Mouse (Mus musculus): Measurements from ENCODE around the gene Phf21a. TPM values are rescaled to one million over a fixed set of nuclear protein-coding genes. Genes with fewer than 3 reads are reported as not detected.

The Phf21a gene
- polyA plus RNA-seq, 1 experiment from 2014 or later: 46.5 TPM

DNA sequence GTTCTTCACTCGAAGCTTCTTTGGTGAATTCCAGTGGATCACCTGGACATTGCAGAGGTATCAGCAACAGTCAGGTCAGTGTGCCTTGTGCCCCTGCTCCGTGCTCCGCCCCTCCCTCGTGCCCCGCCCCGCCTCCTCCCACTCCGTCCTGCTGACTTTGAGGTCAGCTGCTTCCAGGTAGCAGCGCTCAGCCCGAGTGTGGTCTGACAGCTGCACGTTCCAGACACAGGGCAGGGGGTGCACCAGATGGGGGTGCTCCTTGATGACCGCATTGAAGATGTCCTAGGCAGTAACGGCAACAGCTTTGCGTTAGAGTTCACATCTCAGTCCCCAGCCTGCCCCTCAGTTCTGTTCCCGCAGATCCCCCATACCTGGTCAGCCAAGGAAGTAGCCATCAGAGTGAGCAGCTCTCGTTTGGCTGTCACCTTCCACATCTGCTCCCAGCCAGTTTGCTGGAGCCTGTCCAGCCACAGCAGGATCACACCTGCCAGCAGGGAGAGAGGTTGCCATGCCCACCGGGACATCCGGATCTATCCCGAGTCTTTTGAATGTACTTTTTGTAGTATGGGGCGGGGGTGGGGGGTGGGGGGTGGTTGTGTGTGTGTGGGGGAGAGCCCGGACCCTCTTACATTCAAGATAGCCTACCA, 274.6 kb downstream of the Phf21a start:
- peaks cover 37% of the 10 kb centered on the region for H3K36me3 ChIP-seq
- no peak for ATAC-seq (ENCODE audit: insufficient number of reproducible peaks, insufficient read depth, low FRiP score, low TSS enrichment, low read depth)
- peaks cover 37% of the 10 kb centered on the region for H3K27me3 ChIP-seq
- 44% methylated on average over 20 of the region's 20 CpGs for WGBS
- H3K4me2 ChIP-seq: no peak overlapping the region
- H3K9ac ChIP-seq: no peak overlapping the region
- H3K4me3 ChIP-seq: no peak overlapping the region
- H3K4me1 ChIP-seq: peaks cover 27% of the 10 kb centered on the region
- H3K9me3 ChIP-seq: no peaks in the 10 kb centered on the region
- H3K27ac ChIP-seq: no peak overlapping the region

DNA sequence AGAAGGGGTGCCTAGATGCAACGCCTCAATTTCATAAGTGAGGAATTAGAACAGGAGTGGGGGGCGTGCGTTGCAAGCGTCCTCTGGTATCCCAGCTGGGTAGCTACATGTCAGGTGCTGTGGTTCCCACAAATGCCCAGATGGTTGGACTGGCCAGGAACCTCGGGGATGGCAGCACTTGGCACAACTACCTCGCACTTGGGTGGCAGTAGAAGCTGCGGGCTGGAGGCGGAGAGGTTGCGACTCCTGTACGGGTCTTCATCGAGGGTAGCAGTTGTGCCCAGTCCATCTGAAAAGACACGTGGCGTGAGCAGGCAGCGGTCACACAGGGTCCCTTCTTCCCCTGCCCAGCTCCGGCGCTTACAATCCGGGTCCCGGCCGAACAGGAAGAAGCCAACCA, 277.5 kb downstream of the Phf21a start:
- H3K9me3 ChIP-seq: no peaks in the 10 kb centered on the region
- peak overlapping the region; percentile 73 for H3K9ac ChIP-seq
- peak overlapping the region; percentile 91 for H3K4me2 ChIP-seq
- H3K4me3 ChIP-seq: peak overlapping the region; percentile 54
- H3K27ac ChIP-seq: no peak overlapping the region
- H3K4me1 ChIP-seq: peaks cover 44% of the 10 kb centered on the region
- WGBS: 11% methylated on average over 19 of the region's 19 CpGs
- H3K36me3 ChIP-seq: peaks cover 13% of the 10 kb centered on the region
- peaks cover 43% of the 10 kb centered on the region for H3K27me3 ChIP-seq
- no peak for ATAC-seq (ENCODE audit: insufficient number of reproducible peaks, insufficient read depth, low FRiP score, low TSS enrichment, low read depth)

- Histone ChIP-seq H3K9me3 (no peaks in the 10 kb centered on the region), H3K36me3 (peaks cover 6% of the 10 kb centered on the region), H3K4me1 (peaks cover 49% of the 10 kb centered on the region), H3K4me3 (peak overlapping the region; percentile 54), H3K9ac (peak overlapping the region; percentile 73), H3K4me2 (peak overlapping the region; percentile 91), H3K27me3 (peaks cover 43% of the 10 kb centered on the region), H3K27ac (peak overlapping the region; percentile 69; the same call in 1 of the 2 replicates)
- WGBS: 1% methylated on average over 45 of the region's 45 CpGs
- no peak for ATAC-seq (ENCODE audit: insufficient number of reproducible peaks, insufficient read depth, low FRiP score, low TSS enrichment, low read depth)
Observed at GRCm38 (mm10) chr2:92370821-92371805, 278.2 kb downstream of the Phf21a start.

DNA sequence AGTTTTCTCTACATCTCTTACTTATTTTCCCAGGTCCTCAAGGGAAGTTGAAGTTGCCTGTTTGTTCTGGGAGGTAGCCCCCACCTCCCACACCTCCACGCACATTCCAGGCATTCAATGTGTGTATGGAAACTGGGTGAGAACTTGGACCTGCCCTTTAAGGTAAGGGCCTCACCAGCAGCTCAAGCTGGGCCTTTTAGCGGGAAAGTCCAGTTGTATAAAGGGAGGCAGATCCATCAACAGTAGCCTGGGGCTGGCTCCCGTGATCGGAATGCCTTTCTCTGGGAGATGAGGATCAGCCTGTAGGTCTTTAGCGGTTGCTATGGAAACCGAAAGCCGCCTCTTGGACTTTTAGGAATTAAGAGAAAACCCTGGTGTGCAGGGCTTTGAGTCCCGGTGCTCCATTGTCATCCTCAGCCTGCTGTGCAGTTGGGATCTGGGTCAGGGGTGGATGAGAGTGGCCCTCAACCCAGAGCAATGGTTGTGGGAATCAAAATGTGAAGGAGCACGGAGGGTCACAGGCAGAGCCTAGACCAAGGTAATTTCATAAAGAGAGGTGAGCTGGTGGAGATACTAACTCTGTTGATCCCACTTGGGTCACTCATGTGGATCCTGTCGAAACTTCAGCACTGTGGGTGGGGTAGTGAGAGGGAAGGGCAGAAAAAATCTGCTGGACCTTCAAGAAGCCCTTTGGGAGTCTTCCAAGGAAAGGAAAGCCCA, 279.2 kb downstream of the Phf21a start:
- no peak overlapping the region for H3K9ac ChIP-seq
- H3K27ac ChIP-seq: peak overlapping the region; percentile 69
- H3K36me3 ChIP-seq: 0 out of 2 replicates have a peak, but pooled peaks cover 2% of the 10 kb centered on the region
- peaks cover 53% of the 10 kb centered on the region for H3K4me1 ChIP-seq
- H3K27me3 ChIP-seq: peaks cover 43% of the 10 kb centered on the region
- no peak overlapping the region for H3K4me3 ChIP-seq
- WGBS: 14% methylated on average over 10 of the region's 10 CpGs
- H3K9me3 ChIP-seq: no peaks in the 10 kb centered on the region
- peak overlapping the region; percentile 91 for H3K4me2 ChIP-seq
- ATAC-seq (ENCODE audit: insufficient number of reproducible peaks, insufficient read depth, low FRiP score, low TSS enrichment, low read depth): no peak

DNA sequence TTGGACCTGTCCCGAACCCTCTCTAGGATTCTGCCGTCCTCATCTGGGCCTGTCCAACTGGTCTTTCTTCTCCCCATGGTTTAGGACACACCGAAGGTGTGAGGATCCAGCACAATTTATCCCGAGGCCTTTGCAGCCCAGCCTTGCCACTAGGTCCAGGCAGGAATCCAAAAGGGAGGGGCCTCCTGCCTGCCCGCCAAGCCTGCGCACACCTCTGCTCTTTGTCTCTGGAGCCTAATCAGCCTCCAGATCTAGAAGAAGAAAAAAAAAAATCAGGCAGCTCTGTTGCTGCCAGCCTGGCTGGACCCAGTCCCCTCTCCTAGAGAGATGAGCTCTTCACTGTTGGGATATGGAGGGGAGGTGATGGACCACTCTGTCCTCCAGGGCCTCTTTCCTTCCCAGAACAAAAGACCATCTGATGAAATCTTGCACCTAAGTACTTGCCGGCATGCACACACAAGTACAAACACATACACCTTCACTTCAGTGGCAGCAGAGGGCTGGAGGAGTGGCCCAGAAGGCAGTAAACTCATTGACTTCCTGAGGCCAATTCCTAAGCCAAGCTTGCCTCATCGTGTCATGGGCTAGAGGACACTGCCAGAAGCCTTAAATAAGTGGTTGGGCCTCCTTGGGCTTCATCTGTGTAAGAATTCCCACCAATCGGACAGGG, 280.0 kb downstream of the Phf21a start:
- Histone ChIP-seq H3K27me3 (peaks cover 43% of the 10 kb centered on the region), H3K36me3 (0 out of 2 replicates have a peak, but pooled peaks cover 9% of the 10 kb centered on the region), H3K4me1 (peaks cover 53% of the 10 kb centered on the region), H3K27ac (peak overlapping the region; percentile 69), H3K4me3 (no peak overlapping the region), H3K9ac (0 out of 2 replicates have a peak overlapping the region, but pooled peaks have one; percentile 6), H3K9me3 (no peaks in the 10 kb centered on the region), H3K4me2 (peak overlapping the region; percentile 12; the same call in 1 of the 2 replicates)
- WGBS: 37% methylated on average over 9 of the region's 9 CpGs
- no peak for ATAC-seq (ENCODE audit: insufficient number of reproducible peaks, insufficient read depth, low FRiP score, low TSS enrichment, low read depth)

DNA sequence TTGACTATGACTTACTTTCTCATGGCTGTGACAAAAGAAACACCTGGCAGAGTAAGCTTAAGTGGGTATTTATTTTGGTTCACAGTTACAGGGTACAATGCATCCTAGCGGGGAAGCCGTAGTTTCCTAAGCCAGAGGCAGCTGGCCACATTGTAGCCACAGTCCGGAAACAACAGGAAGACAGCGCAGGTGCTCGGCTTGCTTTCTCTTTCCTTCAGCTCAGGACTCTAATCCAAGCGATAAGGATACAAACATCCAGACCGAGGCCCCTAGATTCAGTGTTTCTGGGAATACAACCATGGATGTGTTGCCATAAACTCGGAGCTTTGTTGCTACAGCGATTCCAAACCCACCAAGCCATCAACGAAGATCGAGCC, 280.5 kb downstream of the Phf21a start:
- H3K9ac ChIP-seq: no peak overlapping the region

DNA sequence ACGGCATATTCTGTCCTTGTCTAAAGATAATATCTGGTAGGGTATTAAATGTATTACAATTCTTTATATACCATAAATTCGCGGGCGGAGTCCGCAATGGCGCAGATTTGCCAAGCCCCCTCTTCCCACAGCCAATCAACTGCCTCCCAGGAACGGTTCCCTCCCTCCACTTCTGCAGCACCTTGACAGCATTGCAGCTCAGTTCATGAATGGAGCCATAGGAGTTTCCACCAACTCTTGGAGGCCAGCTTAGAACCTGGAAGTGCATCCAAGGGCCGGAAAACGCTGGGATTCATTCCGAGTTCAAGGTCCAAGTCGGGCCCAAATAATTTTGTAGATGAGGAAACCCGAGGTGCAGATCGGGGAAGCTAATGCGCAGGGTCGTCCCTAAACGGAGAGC, 281.6 kb downstream of the Phf21a start, which contains the start of the genes Pex16 and Large2:
Pex16 (plus strand) TSS at position 163 of the 400 bp plus-strand sequence.
Large2 (minus strand) TSS at position 356 of the 400 bp plus-strand sequence.
- Histone ChIP-seq H3K4me3 (peak within 1 kb of the TSS; percentile 76), H3K27me3 (peaks cover 36% of the 10 kb centered on the region), H3K27ac (peak within 1 kb of the TSS; percentile 92), H3K4me1 (peaks cover 53% of the 10 kb centered on the region), H3K36me3 (peaks cover 26% of the 10 kb centered on the region), H3K9me3 (no peaks in the 10 kb centered on the region), H3K4me2 (peak within 1 kb of the TSS; percentile 87), H3K9ac (peak within 1 kb of the TSS; percentile 82)
- ATAC-seq (ENCODE audit: insufficient number of reproducible peaks, insufficient read depth, low FRiP score, low TSS enrichment, low read depth): no peak
- WGBS: 2% methylated on average over 16 of the region's 16 CpGs

More for the DNA sequence above, 280.5 kb downstream of the Phf21a start:
- WGBS: 76% methylated on average over 11 of the region's 11 CpGs
- H3K9me3 ChIP-seq: no peaks in the 10 kb centered on the region
- H3K27ac ChIP-seq: peak overlapping the region; percentile 69
- H3K27me3 ChIP-seq: peaks cover 43% of the 10 kb centered on the region
- no peak overlapping the region for H3K4me3 ChIP-seq
- peaks cover 15% of the 10 kb centered on the region for H3K36me3 ChIP-seq
- H3K4me1 ChIP-seq: peaks cover 53% of the 10 kb centered on the region
- H3K4me2 ChIP-seq: peak overlapping the region; percentile 87; the same call in 1 of the 2 replicates
- ATAC-seq (ENCODE audit: insufficient number of reproducible peaks, insufficient read depth, low FRiP score, low TSS enrichment, low read depth): no peak

GRCm38 (mm10) chr2:92375099-92375623, 282.2 kb downstream of the Phf21a start:
- Histone ChIP-seq H3K4me1 (peaks cover 50% of the 10 kb centered on the region), H3K9ac (peak overlapping the region; percentile 82), H3K9me3 (no peaks in the 10 kb centered on the region), H3K27me3 (peaks cover 29% of the 10 kb centered on the region), H3K4me3 (peak overlapping the region; percentile 76), H3K36me3 (peaks cover 32% of the 10 kb centered on the region), H3K4me2 (peak overlapping the region; percentile 87), H3K27ac (peak overlapping the region; percentile 92)
- peak; percentile 89 for ATAC-seq (ENCODE audit: insufficient number of reproducible peaks, insufficient read depth, low FRiP score, low TSS enrichment, low read depth)
- 0% methylated on average over 29 of the region's 29 CpGs for WGBS

GRCm38 (mm10) chr2:92375788-92376187, 282.9 kb downstream of the Phf21a start:
- ATAC-seq (ENCODE audit: insufficient number of reproducible peaks, insufficient read depth, low FRiP score, low TSS enrichment, low read depth): no peak
- Histone ChIP-seq H3K27ac (peak overlapping the region; percentile 92), H3K9ac (peak overlapping the region; percentile 82), H3K4me1 (peaks cover 43% of the 10 kb centered on the region), H3K36me3 (peaks cover 38% of the 10 kb centered on the region), H3K9me3 (no peaks in the 10 kb centered on the region), H3K4me2 (peak overlapping the region; percentile 87), H3K4me3 (peak overlapping the region; percentile 76), H3K27me3 (peaks cover 23% of the 10 kb centered on the region)
- 13% methylated on average over 10 of the region's 10 CpGs for WGBS

GRCm38 (mm10) chr2:92376300-92376699, 283.4 kb downstream of the Phf21a start:
- peak overlapping the region; percentile 76 for H3K4me3 ChIP-seq
- no peak overlapping the region for H3K27ac ChIP-seq
- peaks cover 18% of the 10 kb centered on the region for H3K27me3 ChIP-seq
- no peaks in the 10 kb centered on the region for H3K9me3 ChIP-seq
- H3K36me3 ChIP-seq: peaks cover 43% of the 10 kb centered on the region
- WGBS: 85% methylated on average over 6 of the region's 6 CpGs
- H3K4me2 ChIP-seq: peak overlapping the region; percentile 87
- peaks cover 38% of the 10 kb centered on the region for H3K4me1 ChIP-seq
- ATAC-seq (ENCODE audit: insufficient number of reproducible peaks, insufficient read depth, low FRiP score, low TSS enrichment, low read depth): no peak
- peak overlapping the region; percentile 82 for H3K9ac ChIP-seq
